Mouse (Mus musculus): ENCODE results near the gene Olfr806.

- no peak for TF ChIP-seq CTCF (IDR thresholded peaks at IDR 0.05)
- no peak for TF ChIP-seq EP300 (IDR thresholded peaks at IDR 0.05; ENCODE audit: insufficient read depth, low read depth, low read length)
- no peak for TF ChIP-seq POLR2A (IDR thresholded peaks at IDR 0.05; ENCODE audit: insufficient read depth, low read depth, low read length)
Measured at GRCm38 (mm10) chr10:129757693-129758092, 16.0 kb upstream of the Olfr806 start, which contains the start of gene Olfr807.
